Mouse (Mus musculus): ENCODE data around the gene Magi2.
A peak's percentile ranks its signal among the peaks of the same experiment; 100 is the strongest.

Magi2 gene

DNA sequence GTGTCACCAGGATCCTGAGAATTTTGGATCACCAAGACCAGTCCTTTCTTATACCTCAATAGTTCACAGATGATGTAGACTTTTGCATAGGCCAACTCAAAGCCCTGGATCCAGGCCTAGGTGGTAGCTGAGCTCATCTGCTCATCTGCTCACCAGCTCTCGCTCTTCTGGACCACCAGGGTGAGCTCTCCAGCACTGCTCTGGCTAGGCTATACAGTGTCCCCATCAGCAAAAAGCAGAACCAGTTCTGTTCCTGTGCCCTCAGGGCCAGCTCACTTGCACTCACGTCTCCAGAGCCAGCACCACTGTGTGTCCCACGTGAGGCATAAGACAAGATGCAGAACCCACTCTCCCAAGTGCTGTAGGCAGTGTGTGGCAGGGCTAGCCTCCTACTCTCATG lies 747.0 kb downstream of the Magi2 start:
- no peak for DNase-seq

DNA sequence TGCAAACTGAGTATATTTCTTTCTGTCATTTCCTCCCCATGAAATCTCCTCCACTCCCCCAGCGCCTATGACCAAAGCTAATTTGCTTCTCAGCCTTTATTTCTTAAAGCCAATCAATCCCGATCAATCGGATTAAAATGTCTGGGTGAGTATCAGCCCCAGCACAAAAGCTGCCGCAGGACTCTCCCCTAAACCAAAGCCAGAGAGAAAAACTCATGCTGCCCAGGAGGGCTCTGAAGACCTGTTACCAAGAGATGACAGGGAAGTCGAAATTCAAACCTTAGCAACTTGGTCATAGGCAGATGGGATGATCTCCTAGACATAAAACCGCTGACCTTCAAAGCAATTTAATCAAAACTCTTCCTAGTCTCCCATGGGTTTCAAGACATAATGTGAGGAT lies 754.7 kb downstream of the Magi2 start:
- DNase-seq = no peak

DNA sequence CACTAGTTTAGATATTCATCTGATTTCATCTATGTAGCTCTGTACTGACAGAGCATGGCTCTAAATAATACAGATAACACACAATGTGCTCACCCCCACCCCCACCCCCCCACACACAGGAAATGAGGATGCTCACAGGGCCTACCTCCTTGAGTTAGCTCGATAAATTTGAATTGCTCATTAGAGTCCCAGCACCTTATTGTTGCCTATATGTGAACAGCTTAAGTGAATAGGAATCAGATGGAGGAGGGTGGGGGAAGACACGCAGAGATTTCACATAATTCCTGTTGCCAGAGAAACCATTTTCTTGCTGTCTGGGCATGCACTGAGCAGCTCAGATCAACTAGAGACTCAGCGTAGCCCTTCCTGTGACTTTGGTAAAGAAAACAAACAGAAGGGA lies 755.2 kb downstream of the Magi2 start:
- peak; percentile 29 for DNase-seq

DNA sequence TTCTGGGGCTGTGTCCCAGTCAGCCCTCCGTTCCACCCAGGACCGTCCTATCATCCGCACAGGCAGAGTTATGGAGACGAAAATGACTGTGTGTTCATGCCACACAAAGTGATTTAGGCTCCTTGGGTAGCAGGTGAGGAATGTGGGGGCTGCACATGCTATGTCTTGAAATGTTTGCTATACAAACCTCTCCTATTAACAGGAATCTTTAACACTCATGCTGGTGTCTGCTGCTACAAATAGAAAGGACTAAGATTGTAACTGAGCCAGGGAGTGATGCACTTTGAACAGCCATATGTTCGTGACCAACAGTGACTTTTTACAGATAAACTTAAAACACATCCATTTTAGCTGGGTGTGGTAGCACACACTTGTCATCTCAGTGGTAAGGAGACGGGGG lies 772.6 kb downstream of the Magi2 start:
- DNase-seq = no peak

DNA sequence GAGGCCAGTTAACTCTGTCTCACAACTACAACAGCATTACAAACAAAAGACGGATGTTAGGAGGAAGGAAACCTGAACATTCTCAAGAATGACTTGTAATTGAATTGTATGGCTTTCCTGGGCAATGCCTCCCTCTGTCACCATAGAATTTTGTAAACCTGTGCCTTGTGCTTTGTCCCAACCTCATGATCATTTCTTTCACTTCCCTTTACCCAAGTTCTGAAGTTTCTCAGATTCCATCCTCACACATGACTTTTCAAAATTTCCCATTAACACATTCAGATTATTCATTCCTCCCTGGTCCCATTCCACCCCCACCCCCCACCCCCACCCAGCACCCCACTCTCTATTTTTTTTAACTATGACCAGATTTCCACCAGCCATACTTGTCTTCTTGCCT lies 773.1 kb downstream of the Magi2 start:
- DNase-seq = no peak

DNA sequence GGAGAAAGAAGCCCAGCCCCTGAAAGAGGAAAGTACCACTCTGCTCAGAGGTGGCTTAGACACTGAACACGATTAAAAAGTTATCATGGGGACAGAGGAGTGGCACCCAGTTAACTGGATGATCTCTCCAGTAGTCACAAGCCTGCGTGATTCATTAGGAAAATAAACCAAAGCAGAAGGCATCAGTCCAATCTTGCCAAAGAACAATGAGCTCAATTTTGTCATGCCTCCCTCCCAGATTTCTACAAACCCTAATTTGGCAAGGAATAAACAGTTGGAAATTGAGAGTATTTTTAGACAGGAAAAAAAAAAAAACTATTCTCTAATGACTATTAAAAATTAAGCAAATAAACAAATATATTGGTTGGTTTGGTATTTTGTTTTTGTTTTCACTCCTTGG lies 779.8 kb downstream of the Magi2 start:
- no peak for DNase-seq

DNA sequence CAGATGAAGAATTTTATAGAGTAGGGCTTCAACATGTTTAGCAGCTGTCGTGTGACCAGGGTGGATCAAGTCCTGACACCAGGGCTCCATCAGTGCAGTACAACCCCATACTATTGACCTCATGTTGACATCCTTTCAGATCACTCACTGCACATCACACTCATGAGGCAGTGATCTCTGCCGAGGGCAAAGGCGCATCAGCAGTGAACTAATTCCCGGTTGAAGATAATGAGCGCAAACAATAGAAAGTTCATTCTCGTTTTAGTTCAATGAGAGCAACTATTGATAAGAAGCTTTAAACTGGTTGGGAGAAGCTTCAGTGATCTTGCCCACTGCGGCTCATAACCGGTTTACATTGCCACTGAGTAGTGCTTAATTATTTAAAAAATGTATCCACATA lies 780.4 kb downstream of the Magi2 start:
- DNase-seq = no peak

DNA sequence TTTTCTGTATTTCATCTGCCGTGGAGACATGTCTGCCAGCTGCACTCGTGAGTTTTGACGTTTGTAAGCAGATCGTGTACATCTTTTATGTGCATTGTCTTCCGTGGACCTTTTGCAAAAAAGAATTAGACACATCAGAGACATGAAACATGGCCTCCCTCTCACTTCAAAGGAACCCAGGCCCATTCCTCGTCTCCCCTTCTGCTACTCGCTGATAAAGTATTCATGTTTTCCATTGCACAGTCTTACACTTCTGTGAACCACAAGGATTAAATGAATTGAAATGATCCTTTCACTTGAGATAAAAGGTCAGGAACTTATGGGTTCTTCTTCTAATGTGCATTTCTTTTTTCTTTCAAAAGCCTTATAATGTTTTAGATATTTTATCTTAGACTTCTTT lies 783.4 kb downstream of the Magi2 start:
- no peak for DNase-seq

DNA sequence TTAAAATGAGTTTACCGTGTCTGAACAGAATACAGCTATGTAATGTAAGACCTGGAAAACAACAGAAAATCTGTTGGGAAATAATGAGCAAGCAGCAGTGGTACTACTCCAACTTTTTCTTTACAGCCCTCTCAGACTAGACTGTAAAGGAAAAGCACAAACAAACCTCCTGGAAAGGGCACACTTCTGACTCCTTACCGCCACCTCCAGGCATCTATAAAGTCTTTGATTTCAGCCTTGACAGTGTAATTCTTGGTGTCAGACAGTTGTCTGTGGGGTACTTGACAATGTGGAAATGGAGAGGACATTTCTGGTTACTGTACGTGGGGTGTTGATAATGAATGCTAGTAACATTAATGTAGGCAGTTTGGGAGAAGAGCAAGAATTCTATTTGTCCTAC lies 791.2 kb downstream of the Magi2 start:
- no peak for DNase-seq

DNA sequence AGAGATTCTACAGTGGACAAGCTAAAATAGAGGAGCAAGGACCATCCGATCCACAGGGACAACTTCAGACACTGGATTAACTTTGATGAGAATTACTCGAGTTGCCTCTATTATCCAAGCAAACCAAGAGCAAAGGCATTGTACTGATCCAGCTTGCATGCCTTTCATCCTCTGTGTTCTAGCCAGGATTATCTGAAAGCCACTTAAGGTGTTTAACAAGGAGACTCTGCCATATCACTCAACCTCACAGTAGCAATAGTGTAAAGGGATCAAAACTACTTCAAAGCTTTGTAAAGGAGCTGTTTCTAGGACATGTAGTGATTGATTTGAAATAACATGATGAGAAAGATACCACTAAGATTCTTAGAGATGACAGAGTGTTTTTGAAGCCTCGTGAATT lies 819.8 kb downstream of the Magi2 start:
- DNase-seq = no peak

DNA sequence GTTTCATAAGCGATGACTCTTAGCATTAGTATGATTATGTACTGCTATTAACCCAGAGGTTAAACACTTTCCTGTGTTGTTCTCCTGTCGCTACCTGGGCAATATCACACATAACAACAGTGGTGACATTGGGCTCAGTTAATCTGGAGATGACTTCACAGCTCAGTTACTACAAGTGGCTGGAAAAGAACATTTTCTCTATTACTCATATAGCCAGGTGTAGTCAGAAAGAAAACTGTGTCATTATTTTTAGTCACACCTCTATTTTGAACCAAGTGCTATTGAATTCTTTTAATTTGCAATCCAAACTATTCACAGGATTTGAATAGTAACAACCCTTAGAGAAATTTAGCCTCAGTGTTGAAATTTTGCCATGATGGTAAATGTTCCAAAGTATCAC lies 821.5 kb downstream of the Magi2 start:
- no peak for DNase-seq

DNA sequence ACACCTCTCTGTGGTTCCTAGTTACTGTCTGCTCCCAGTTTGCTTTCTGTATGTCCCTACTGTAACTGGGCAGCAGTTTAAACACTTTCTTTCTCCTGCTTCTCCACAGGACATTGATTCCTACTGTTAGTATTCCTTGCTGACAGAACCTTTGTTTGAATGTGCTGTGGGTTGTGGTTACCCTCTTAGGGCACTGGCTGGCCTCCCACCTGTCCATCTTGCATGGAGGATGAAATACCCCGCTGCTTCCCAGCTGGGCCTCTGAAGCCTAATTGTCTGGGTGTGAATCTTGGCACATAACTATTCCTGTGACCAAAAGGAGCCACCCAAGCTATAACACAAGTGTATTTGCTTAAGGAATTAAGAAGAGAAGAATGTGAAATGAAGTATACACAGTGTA lies 823.4 kb downstream of the Magi2 start:
- DNase-seq = no peak

DNA sequence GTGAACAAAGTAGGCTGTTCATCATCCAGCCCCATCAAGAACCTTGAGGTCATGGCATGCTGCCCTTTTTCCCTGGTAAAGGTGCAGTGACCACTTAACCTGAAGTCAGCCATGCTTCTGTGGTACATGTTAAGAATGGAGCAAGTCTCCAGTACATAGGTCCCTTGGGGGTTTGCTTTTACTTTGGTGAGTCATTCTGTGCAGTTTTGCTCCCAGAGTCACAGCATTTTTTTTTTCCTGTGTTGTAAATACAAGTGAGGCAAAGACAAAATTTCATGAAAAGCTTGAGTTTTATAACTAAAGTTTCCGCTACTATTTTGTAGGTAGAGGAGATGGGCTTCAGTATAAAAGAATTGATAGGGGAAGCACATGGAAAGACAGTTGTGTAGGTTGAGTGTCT lies 828.2 kb downstream of the Magi2 start:
- no peak for DNase-seq

DNA sequence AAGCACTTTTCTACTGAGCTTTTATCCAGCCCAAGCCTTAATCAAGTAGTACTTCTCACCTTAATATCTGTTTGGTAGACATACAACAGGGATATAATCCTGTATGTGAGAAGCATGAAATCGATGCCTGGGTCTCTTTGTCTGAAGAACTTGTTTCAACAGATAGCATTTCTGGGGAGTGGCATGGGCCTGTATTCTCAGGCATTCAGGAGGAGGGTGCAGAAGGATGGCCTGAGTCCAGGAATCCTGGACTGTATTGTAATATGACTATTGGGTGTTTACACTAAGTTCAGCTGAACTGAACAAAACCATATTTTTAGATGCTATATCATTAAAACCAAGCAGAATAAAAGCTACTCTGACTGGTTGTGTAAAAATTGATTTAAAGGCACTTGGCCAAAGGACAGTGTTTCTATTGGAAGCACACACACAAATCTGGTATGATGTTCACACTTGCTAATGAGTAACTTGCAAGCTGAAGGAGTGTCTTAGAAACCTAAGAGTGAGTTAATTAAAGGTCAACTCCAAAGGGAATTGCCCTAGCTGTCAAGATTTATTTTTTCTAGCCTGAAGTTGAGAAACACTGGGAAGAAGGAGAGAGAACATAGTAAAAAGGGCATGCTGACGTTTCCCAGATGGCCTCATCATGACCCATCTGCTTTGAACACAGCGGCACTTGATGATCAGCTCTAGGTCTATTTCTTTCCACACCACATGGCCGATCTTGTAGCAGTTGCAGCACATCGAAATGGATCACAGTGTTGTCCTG lies 829.4 kb downstream of the Magi2 start:
- peak; percentile 41 for DNase-seq

DNA sequence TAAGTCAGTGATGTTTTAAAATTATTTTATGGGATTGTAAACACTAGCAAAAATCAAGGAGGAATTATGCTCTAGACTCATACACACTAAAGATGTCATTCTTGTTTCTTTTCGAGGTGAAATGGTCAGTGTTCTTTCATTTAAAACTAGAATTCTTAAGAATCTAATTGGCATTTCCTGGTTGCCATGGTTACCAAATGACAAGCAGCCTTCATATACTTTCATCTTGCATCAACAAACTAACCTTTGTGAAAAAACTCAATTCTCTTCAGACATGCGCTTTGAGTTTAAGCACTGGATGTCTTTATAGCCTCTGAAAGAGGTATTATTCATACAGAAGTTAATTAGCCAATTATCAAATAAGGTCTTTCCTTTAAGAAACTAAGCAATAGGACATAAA lies 830.0 kb downstream of the Magi2 start:
- peak; percentile 46 for DNase-seq

DNA sequence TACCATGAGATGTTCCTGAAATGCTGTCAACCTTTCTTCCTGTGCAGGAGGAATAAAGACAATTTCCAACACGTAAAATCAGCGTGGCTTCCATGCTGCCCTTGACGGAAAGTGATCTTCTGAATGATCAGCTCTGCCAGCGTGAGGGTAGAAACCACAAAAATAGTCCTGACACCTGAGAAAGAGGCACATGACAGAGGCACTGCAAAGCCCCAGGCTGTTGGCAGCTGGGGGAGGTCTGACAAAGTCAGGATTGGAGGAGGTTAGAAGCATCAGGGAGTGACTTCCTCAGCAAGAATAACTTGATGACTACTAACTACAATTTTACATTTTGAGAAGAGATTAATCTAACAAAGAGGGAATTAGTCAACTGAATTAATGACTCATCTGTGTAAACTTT lies 835.2 kb downstream of the Magi2 start:
- DNase-seq = no peak

DNA sequence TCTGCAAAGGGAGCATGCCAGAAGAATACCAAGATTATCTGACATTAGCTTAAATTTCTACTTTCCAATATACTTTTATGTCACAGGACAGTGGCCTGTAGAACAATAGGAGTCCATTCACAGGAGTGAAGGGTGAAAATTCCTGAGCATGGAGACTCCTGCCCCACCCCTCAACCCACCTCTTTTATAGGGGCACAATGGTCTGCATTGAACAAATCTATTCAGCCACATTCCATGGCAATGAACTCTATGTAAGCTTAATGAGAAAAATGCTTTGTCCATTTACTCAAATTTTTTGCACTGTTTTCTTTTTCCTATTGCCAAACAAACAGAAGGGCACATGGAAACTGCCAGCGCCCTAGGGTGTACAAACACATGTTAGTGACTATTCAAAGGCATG lies 838.2 kb downstream of the Magi2 start:
- no peak for DNase-seq

DNA sequence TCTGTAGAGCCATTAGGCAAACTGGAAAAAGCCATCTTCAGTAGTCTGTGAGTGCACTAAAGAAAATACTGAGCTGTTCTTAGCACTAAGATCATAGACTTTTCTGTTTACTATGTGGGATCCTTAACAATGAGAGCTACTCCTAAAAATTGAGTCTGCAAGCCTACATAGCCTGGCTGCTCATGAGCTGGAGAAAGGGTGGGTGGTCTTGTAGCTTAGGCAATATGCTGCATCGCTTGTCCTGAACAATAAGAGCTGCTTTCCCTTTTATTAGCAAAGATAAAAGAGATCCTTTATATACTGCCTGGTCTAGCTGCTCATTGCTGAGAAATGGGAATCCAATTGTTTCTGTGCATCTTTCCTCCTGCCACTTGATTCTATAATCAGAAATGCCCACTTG lies 841.7 kb downstream of the Magi2 start:
- DNase-seq = peak; percentile 37

DNA sequence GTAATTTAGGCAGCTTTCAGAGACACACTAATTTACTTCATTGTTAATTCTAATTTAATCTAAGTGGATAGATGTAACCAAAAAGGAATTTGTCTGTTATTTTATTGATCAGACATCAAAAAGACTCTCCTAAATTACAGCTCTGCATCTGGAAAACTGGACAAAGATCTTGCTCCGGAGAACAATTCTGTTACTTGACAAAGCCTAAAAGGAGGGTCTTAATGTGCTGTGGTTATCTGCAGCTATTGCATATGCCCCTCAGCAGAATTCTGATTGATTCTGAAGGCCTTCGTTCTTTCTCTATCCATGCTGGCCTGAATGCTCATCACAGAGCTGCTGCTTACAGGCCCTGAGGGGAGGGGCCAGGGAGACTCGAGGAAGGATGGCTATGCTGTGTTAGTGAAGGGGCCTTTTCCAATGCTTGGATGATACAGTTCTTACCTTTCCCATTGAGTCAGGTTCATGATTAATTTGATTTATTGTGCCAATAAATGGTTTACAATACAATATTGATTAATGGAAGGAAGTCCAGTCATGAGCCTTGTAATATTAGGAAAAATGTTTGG lies 842.2 kb downstream of the Magi2 start:
- peak; percentile 34 for DNase-seq

DNA sequence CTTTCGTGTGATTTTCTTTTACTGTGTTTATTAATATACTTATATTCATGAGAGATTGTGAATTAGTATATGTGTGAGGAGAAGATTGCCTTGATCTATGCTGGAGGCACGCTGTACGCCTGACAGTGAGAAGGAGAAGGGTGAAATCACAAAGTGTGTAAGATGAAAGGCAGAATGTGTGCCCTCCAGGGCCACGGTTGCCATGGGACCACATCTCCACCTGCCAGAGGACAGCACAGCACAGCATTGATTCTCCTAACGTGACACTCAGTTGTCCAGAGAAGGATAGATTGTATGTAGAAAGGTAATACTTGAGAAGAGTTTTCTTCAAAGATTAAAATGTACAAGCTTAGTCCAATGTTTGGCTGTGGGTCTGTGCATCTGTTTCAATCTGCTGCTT lies 847.3 kb downstream of the Magi2 start:
- DNase-seq = no peak

DNA sequence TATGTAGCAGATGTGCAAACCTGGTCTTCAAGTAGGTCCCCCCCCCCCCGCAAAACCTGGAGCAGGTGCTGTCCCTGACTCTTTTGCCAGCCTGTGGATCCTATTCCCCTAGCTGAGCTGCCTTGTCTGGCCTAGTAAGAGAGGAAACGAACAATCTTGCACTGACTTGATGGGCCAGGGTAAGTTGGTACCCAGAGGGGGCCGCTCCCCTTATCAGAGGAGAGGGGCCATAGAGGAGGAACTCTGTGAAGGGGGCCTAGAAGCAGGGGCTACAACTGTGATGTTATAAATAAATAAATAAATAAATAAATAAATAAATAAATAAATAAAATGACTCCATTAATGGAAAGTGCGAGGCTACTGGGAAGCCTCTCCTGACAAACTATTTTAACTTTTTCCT lies 848.0 kb downstream of the Magi2 start:
- no peak for DNase-seq

DNA sequence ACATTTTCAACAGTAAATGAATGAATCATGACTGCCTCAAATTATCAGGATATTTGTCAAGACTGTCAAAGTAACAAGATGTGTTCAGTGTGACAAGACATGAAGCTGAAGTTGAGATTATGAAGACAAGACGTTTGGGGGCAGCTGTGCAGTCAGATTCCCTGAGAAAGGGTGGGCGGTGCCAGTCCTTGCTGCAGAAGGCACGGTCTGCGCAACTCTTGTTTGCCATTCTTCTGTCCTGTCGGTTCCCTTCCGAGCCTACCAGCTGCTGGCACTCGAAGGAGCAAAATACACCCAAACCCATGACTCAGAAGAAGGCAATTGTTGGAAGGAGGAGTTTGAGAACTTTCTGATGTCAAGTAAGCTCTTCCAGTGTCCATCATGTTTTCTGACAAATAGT lies 852.1 kb downstream of the Magi2 start:
- no peak for DNase-seq

DNA sequence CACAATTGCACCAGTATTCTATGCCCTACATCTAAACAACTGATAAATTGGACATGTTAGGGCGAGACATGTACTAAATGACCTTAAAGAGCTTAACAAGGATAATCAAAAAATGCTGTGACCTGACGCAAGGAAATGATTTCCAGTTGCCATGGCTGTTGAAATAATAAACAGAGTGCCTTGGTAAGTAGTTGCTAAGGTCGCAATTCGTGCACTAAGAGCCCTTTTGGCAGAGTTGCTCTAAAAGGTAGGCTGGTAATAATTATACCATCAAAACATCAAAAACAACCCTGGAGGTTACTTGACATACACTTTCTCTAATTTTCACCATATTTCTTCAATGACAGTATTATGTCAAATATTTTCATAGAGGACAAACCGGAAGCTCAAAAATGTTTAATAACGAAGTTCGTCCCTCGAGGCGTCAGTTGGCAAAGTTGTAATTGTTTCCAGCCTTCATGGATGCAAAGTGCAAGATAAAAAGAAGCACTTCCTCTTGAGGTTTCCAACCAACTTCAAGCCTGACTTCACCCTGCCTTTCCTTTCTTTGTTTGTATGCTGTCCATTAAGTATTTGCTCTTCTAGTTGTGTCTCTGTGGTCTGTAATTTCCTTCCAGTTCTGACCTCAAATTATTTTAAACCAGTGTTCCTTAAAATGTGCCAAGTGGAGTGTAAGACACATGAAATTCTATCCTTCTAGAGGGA lies 853.9 kb downstream of the Magi2 start:
- DNase-seq = peak; percentile 58

DNA sequence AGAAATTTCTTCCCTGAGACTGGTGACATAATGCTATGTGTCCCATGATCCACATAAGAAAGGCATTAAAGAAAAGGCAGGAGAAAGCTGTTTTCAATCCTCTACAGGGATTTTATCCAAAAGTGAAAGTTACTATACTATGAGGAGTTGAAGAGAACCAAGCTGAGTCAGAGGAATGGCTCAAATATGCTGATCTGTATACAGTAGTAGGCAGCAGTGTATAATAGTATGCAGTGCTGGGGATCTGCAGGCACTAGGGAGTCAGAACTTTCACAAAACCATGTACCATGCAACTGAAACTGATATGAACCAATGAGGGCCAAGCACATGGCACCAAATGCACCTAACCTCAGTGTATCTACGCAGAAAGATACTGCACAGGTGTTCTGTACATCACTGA lies 855.5 kb downstream of the Magi2 start:
- no peak for DNase-seq

DNA sequence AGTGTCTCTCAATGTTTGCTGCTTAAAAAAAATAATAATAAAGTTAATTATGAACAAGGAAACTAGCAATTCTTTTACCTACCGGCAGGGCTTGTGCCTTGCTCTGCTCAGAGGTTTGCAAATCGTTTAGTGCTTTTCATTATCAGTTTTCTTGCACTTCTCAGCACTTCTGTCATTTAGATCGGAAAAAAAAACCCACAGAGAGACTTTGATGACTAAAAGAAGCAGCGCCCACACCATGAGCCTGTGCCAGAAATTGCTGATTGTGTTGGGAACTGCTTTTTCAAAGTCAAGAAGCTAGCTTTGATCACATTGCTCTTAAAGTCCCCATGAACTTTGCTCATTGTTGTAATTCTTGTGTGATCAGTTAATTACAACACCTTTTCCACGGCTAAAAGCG lies 860.2 kb downstream of the Magi2 start:
- no peak for DNase-seq

Measured in embryo, embryonic 11 days (tissue).